Mouse (Mus musculus): ENCODE results near the gene Ptma.
"Not testable (repeated sequence)": the region's sequence is repeated elsewhere in the genome, so short reads cannot be mapped to it uniquely, and the experiment has no call there.

The Ptma gene

GRCm38 (mm10) chr1:86496340-86496739 is 30.2 kb upstream of the Ptma start:
- no peak for DNase-seq (ENCODE audit: low spot score in 2 of 2)

- no peak for DNase-seq (ENCODE audit: low spot score in 2 of 2)
Observed at GRCm38 (mm10) chr1:86497361-86497760, 29.2 kb upstream of the Ptma start.

GRCm38 (mm10) chr1:86497986-86498385 is 28.5 kb upstream of the Ptma start:
- no peak for DNase-seq (ENCODE audit: low spot score in 2 of 2)

GRCm38 (mm10) chr1:86498611-86499010 is 27.9 kb upstream of the Ptma start:
- DNase-seq (ENCODE audit: low spot score in 2 of 2): no peak

- peak; percentile 82 to 89 for DNase-seq (ENCODE audit: low spot score in 2 of 2)
Observed at GRCm38 (mm10) chr1:86499903-86500302, 26.6 kb upstream of the Ptma start.

- no peak for DNase-seq (ENCODE audit: low spot score in 2 of 2)
Observed at GRCm38 (mm10) chr1:86500681-86501080, 25.8 kb upstream of the Ptma start.

GRCm38 (mm10) chr1:86501114-86501532 is 25.4 kb upstream of the Ptma start:
- peak; percentile 70 to 89 for DNase-seq (ENCODE audit: low spot score in 2 of 2)

- peak; percentile 89 to 95 for DNase-seq (ENCODE audit: low spot score in 2 of 2)
Observed at GRCm38 (mm10) chr1:86501559-86501958, 25.0 kb upstream of the Ptma start.

- DNase-seq (ENCODE audit: low spot score in 2 of 2): peak in 1 of 2 experiments; percentile 33
Observed at GRCm38 (mm10) chr1:86502221-86503048, 24.1 kb upstream of the Ptma start.

GRCm38 (mm10) chr1:86503165-86503747 is 23.3 kb upstream of the Ptma start:
- peak; percentile 70 to 79 for DNase-seq (ENCODE audit: low spot score in 2 of 2)

- peak; percentile 86 to 88 for DNase-seq (ENCODE audit: low spot score in 2 of 2)
Observed at GRCm38 (mm10) chr1:86503906-86504696, 22.4 kb upstream of the Ptma start.

GRCm38 (mm10) chr1:86504697-86505421 is 21.7 kb upstream of the Ptma start:
- no peak for DNase-seq (ENCODE audit: low spot score in 2 of 2)

GRCm38 (mm10) chr1:86505461-86505860 is 21.1 kb upstream of the Ptma start:
- no peak for DNase-seq (ENCODE audit: low spot score in 2 of 2)

GRCm38 (mm10) chr1:86506420-86506819 is 20.1 kb upstream of the Ptma start:
- DNase-seq (ENCODE audit: low spot score in 2 of 2): no peak

- no peak for DNase-seq (ENCODE audit: low spot score in 2 of 2)
Observed at GRCm38 (mm10) chr1:86507866-86508265, 18.7 kb upstream of the Ptma start.

- peak; percentile 98 to 99 for DNase-seq (ENCODE audit: low spot score in 2 of 2)
Observed at GRCm38 (mm10) chr1:86509410-86509809, 17.1 kb upstream of the Ptma start.

- peak in 1 of 2 experiments; percentile 10 for DNase-seq (ENCODE audit: low spot score in 2 of 2)
Observed at GRCm38 (mm10) chr1:86510266-86510665, 16.3 kb upstream of the Ptma start.

- DNase-seq (ENCODE audit: low spot score in 2 of 2): peak in 1 of 2 experiments; percentile 4
Observed at GRCm38 (mm10) chr1:86510676-86511441, 15.7 kb upstream of the Ptma start.

- no peak for DNase-seq (ENCODE audit: low spot score in 2 of 2)
Observed at GRCm38 (mm10) chr1:86512154-86512720, 14.3 kb upstream of the Ptma start.

- not testable (repeated sequence) for DNase-seq (ENCODE audit: low spot score in 2 of 2)
Observed at GRCm38 (mm10) chr1:86513031-86513430, 13.5 kb upstream of the Ptma start.

Data from thymus, postnatal 10 days (tissue).